Mouse (Mus musculus): Measurements from ENCODE around the gene Lcmt2. TPM values are rescaled to one million over a fixed set of nuclear protein-coding genes. Genes with fewer than 3 reads are reported as not detected.

Lcmt2 gene
- total RNA-seq (2023; ENCODE audit: inconsistent age), result 7.1 to 10.5 TPM (median 10.0 TPM) in 4 replicates

GRCm38 (mm10) chr2:121140018-121140882, at the start of gene Lcmt2, which contains the start of gene Adal:
Gene Lcmt2 (minus strand): TSS chr2:121140653.
Gene Adal (plus strand): TSS chr2:121140428.

DNA sequence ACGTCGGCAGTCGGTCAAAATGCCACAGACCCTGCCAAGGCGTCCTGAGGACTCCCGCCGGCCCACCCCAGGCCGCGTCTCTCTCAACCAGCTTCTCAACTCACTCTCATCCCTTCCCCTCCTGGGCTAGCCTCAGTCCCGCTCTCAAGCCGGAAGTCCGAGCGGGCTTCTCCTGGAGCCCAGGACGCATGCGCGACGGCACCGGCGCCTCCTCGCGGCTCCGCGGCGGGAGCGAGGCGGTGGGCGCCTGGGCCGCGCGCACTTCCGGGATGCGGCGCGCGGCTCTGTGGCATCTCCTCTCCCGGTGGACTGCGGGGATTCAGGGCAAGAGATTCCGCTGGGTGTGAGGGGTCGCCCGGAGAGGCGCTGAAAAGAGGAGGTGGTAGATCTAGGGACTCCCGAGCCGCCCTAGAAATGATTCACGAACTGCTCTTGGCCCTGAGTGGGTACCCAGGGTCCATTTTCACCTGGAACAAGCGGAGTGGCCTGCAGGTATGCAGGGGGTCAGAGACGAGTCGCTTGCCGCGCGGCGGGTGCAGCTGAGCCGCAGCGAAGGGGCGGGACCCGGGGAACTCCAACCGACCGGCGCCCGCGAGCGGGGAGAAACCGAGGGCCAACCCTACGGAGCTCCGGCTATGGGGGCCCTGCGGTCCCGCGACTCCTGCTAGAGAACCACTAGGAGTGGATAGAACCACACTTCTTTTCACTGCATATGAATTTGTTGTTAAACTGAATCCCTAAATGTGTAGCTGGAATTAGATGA, 30.7 kb upstream of the Lcmt2 start, which contains the start of gene Zscan29:
TSS of gene Zscan29 (minus strand) at position 146 of the 763 bp plus-strand sequence.

DNA sequence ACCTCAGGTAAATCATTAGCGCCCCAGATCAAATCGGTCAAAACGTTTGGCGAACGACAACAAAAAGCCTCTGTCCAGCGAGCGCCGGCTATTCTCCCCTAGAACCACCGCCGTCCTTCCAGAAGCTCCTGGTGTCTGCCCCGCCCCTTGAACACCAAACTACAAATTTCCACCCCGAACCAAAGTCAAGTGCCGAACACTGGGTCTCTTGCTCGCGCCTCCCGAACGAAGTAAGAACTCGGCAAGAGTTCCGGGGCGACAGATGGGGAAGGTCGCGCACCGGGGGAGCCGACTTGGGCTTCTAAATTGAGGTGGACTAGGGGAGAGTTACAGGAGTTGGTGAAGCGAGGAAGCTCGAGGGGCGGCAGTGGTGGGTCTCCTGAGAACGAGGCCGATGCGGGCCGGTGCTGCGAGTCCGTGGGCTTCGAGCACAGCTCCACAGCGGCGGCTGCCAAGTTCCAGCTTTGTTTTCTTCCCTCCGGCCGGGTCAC, 30.1 kb upstream of the Lcmt2 start, which contains the start of gene Tubgcp4:
TSS of gene Tubgcp4 (plus strand) at position 174 of the 491 bp plus-strand sequence.

GRCm38 (mm10) chr2:121109695-121110094, 30.8 kb downstream of the Lcmt2 start, which contains the start of gene Tgm7:
Gene Tgm7 (minus strand): TSS chr2:121109795.

GRCm38 (mm10) chr2:121085480-121086185, 54.8 kb downstream of the Lcmt2 start, which contains the start of gene Tgm5:
Gene Tgm5 (minus strand): TSS chr2:121085841.

Other genes starting within 250 kb of the Lcmt2 start
- gene Ubr1, start 169.9 kb downstream of the Lcmt2 start, total RNA-seq (2023; ENCODE audit: inconsistent age), result 61.3 to 66.2 TPM (median 64.2 TPM) in 4 replicates
- gene Tmem62, start 163.6 kb downstream of the Lcmt2 start, total RNA-seq (2023; ENCODE audit: inconsistent age), result 17.6 to 24.6 TPM (median 24.4 TPM) in 4 replicates
- gene Ccndbp1, start 132.2 kb downstream of the Lcmt2 start, total RNA-seq (2023; ENCODE audit: inconsistent age), result 84.0 to 90.1 TPM (median 86.4 TPM) in 4 replicates
- gene Epb42, start 103.6 kb downstream of the Lcmt2 start, total RNA-seq (2023; ENCODE audit: inconsistent age), result not detected in 4 replicates
- not detected in 4 replicates for gene Tgm5, start 54.8 kb downstream of the Lcmt2 start, total RNA-seq (2023; ENCODE audit: inconsistent age)
- gene Tgm7, start 30.9 kb downstream of the Lcmt2 start, total RNA-seq (2023; ENCODE audit: inconsistent age), result not detected in 4 replicates
- 15.4 to 19.7 TPM (median 18.6 TPM) in 4 replicates for gene Adal, start 225 bp downstream of the Lcmt2 start, total RNA-seq (2023; ENCODE audit: inconsistent age)
- gene Tubgcp4, start 30.0 kb upstream of the Lcmt2 start, total RNA-seq (2023; ENCODE audit: inconsistent age), result 74.0 to 78.8 TPM (median 78.3 TPM) in 4 replicates
- gene Zscan29, start 30.5 kb upstream of the Lcmt2 start, total RNA-seq (2023; ENCODE audit: inconsistent age), result 29.3 to 33.8 TPM (median 31.1 TPM) in 4 replicates
- gene Trp53bp1, start 130.8 kb upstream of the Lcmt2 start, total RNA-seq (2023; ENCODE audit: inconsistent age), result 80.7 to 99.9 TPM (median 95.7 TPM) in 4 replicates
- gene Map1a, start 148.9 kb upstream of the Lcmt2 start, total RNA-seq (2023; ENCODE audit: inconsistent age), result 0.06 to 0.61 TPM (median 0.11 TPM) in 4 replicates
- 25.8 to 32.5 TPM (median 27.5 TPM) in 4 replicates for gene Ppip5k1, start 214.7 kb upstream of the Lcmt2 start, total RNA-seq (2023; ENCODE audit: inconsistent age)
- gene Ckmt1, start 217.1 kb upstream of the Lcmt2 start, total RNA-seq (2023; ENCODE audit: inconsistent age), result not detected in 4 replicates
- 0.09 TPM in 1 of 4 replicates, not detected in the others for gene Strc, start 246.5 kb upstream of the Lcmt2 start, total RNA-seq (2023; ENCODE audit: inconsistent age)

Measured in B cell, adult (primary cell).